Comparison of ENCODE assay signal across 8 mouse cellular contexts in the genomic region with DNA sequence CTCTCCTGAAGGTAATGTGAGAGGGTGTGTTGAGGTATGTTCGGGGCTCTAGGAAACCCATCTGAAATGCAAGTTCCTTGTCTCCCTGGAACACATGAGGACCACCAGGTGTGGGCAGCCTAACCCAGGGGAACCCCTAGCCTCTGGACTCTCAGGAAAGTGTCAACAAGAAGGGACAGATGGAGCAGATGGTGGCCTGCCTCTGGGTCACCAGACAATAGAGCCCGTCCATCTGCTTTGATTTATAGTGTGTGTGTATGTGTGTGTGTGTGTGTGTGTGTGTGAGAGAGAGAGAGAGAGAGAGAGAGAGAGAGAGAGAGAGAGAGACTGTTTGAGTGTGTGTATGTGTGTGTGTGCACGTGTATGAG. TPM values are rescaled to one million over a fixed set of nuclear protein-coding genes. Genes with fewer than 3 reads are reported as not detected.
A peak's percentile ranks its signal among the peaks of the same experiment; 100 is the strongest.
DNase-seq lines count a peak whose midpoint lies in the region; ATAC-seq lines count a peak whose summit lies in the region.

No protein-coding gene starts in this region.

- H3K9ac ChIP-seq in hindbrain, embryonic 14.5 days: no peak overlapping the region
- H3K9ac ChIP-seq in neural tube, embryonic 11.5 days (ENCODE audit: low read length): no peak overlapping the region
- no peak overlapping the region for H3K9ac ChIP-seq in intestine, embryonic 16.5 days (ENCODE audit: low read depth, low read length)

- H3K36me3 ChIP-seq in hindbrain, embryonic 10.5 days: no peaks in the 10 kb centered on the region
- H3K36me3 ChIP-seq in hindbrain, embryonic 14.5 days (replicated peaks; ENCODE audit: control insufficient read depth, insufficient read depth): no peaks in the 10 kb centered on the region
- H3K36me3 ChIP-seq in neural tube, embryonic 11.5 days (ENCODE audit: control insufficient read depth, insufficient read depth, low read length): no peaks in the 10 kb centered on the region
- H3K36me3 ChIP-seq in intestine, embryonic 16.5 days (ENCODE audit: control insufficient read depth, insufficient read depth, low read length): no peaks in the 10 kb centered on the region

- no peak overlapping the region for H3K4me3 ChIP-seq in hindbrain, embryonic 10.5 days
- H3K4me3 ChIP-seq in hindbrain, embryonic 14.5 days (replicated peaks; ENCODE audit: low read length): no peak overlapping the region
- no peak overlapping the region for H3K4me3 ChIP-seq in neural tube, embryonic 11.5 days (ENCODE audit: low read depth, low read length)
- H3K4me3 ChIP-seq in intestine, embryonic 16.5 days (ENCODE audit: low read length): no peak overlapping the region

- H3K9me3 ChIP-seq in hindbrain, embryonic 10.5 days: no peaks in the 10 kb centered on the region
- no peaks in the 10 kb centered on the region for H3K9me3 ChIP-seq in hindbrain, embryonic 14.5 days (ENCODE audit: control insufficient read depth, low read length)
- no peaks in the 10 kb centered on the region for H3K9me3 ChIP-seq in neural tube, embryonic 11.5 days (ENCODE audit: control insufficient read depth, low read length)
- H3K9me3 ChIP-seq in intestine, embryonic 16.5 days (ENCODE audit: control insufficient read depth, low read length): no peaks in the 10 kb centered on the region

- no peak for ATAC-seq in hindbrain, embryonic 14.5 days (ENCODE audit: low FRiP score)
- no peak for ATAC-seq in neural tube, embryonic 11.5 days (ENCODE audit: insufficient read depth, low FRiP score, low TSS enrichment)
- ATAC-seq in intestine, embryonic 16.5 days: no peak

- WGBS in hindbrain, embryonic 10.5 days: 66% methylated on average over 3 of the region's 3 CpGs
- 68% methylated on average over 3 of the region's 3 CpGs for WGBS in hindbrain, embryonic 14.5 days
- WGBS in neural tube, embryonic 11.5 days: 73% methylated on average over 3 of the region's 3 CpGs
- WGBS in intestine, embryonic 16.5 days: 73% methylated on average over 3 of the region's 3 CpGs

- H3K27me3 ChIP-seq in hindbrain, embryonic 10.5 days (ENCODE audit: insufficient read depth, poor library complexity, severe bottlenecking): no peaks in the 10 kb centered on the region
- no peaks in the 10 kb centered on the region for H3K27me3 ChIP-seq in hindbrain, embryonic 14.5 days (ENCODE audit: control insufficient read depth, insufficient read depth, low read length)
- no peaks in the 10 kb centered on the region for H3K27me3 ChIP-seq in neural tube, embryonic 11.5 days (ENCODE audit: control insufficient read depth, insufficient read depth, low read length)
- no peaks in the 10 kb centered on the region for H3K27me3 ChIP-seq in intestine, embryonic 16.5 days (replicated peaks; ENCODE audit: control insufficient read depth, insufficient read depth, low read length)

- peak overlapping the region; percentile 46 for H3K27ac ChIP-seq in hindbrain, embryonic 10.5 days
- H3K27ac ChIP-seq in hindbrain, embryonic 14.5 days: no peak overlapping the region; the same call in 1 of the 2 replicates
- H3K27ac ChIP-seq in neural tube, embryonic 11.5 days (ENCODE audit: low read depth, low read length): no peak overlapping the region; the same call in 1 of the 2 replicates
- peak overlapping the region; percentile 47 for H3K27ac ChIP-seq in intestine, embryonic 16.5 days (ENCODE audit: low read length)

- peaks cover 37% of the 10 kb centered on the region for H3K4me1 ChIP-seq in hindbrain, embryonic 10.5 days (replicated peaks)
- peaks cover 15% of the 10 kb centered on the region for H3K4me1 ChIP-seq in hindbrain, embryonic 14.5 days (replicated peaks; ENCODE audit: control insufficient read depth, insufficient read depth, low read length)
- H3K4me1 ChIP-seq in neural tube, embryonic 11.5 days (ENCODE audit: control insufficient read depth, insufficient read depth, low read length): peaks cover 6% of the 10 kb centered on the region; the same call in 1 of the 2 replicates
- peaks cover 12% of the 10 kb centered on the region for H3K4me1 ChIP-seq in intestine, embryonic 16.5 days (ENCODE audit: control insufficient read depth, insufficient read depth, low read length)

- no peak overlapping the region for H3K4me2 ChIP-seq in hindbrain, embryonic 14.5 days (replicated peaks)
- H3K4me2 ChIP-seq in neural tube, embryonic 11.5 days (ENCODE audit: low read depth): no peak overlapping the region
- no peak overlapping the region for H3K4me2 ChIP-seq in intestine, embryonic 16.5 days (ENCODE audit: low read depth, low read length)

- DNase-seq in hindbrain, embryonic 10.5 days (ENCODE audit: low spot score): peak; percentile 37
- DNase-seq in hindbrain, embryonic 14.5 days (ENCODE audit: low spot score): no peak
- DNase-seq in neural tube, embryonic 11.5 days (ENCODE audit: low spot score): peak; percentile 36
- no peak for DNase-seq in neural tube, embryonic 10.5 days (ENCODE audit: extremely low spot score, low spot score)
- no peak for DNase-seq in T-cell, adult 2 months (ENCODE audit: low spot score)
- DNase-seq in layer of hippocampus, adult 18-20 months (ENCODE audit: low spot score in 2 of 2): no peak
- no peak for DNase-seq in cerebellum, adult 18-20 months

RNA-seq across cellular contexts. Expression of gene Tomm20, which starts 58.0 kb away (rescaled TPM):
- 250 and 288 TPM in 2 replicates for polyA plus RNA-seq in hindbrain, embryonic 10.5 days (2016; fragmentation: Nextera tagmentation; extraction: Ambion mirVana)
- polyA plus RNA-seq in hindbrain, embryonic 14.5 days (2014; fragmentation: Nextera tagmentation; extraction: Ambion mirVana): 208 and 216 TPM in 2 replicates
- polyA plus RNA-seq in neural tube, embryonic 11.5 days (2014; fragmentation: Nextera tagmentation; extraction: Ambion mirVana): 225 and 234 TPM in 2 replicates
- 314 and 329 TPM in 2 replicates for polyA plus RNA-seq in intestine, embryonic 16.5 days (2015; fragmentation: Nextera tagmentation; extraction: Ambion mirVana)
- 100 to 1,000 TPM; 214 TPM for total RNA-seq in layer of hippocampus, adult 18-20 months (2021)

Comparison
In these comparisons a context has a peak if more than half of its experiments do, and no peak if none do; other contexts are left out.
1. DNase-seq: peak in hindbrain, embryonic 10.5 days (single experiment) and neural tube, embryonic 11.5 days (single experiment); none in hindbrain, embryonic 14.5 days (single experiment), neural tube, embryonic 10.5 days (single experiment), T-cell, adult 2 months (single experiment), layer of hippocampus, adult 18-20 months (0 of 2) and cerebellum, adult 18-20 months (0 of 2).
2. H3K27ac ChIP-seq: peak in hindbrain, embryonic 10.5 days (single experiment) and intestine, embryonic 16.5 days (single experiment); none in hindbrain, embryonic 14.5 days (single experiment) and neural tube, embryonic 11.5 days (single experiment).